Mouse (Mus musculus): ENCODE measurements at regions not wholly inside any gene's neighbourhood (a gene's known extent, or its start where the extent isn't known, plus 50 kb on each side); places are given as distances from the start of the nearest gene placed in this dataset.

DNA sequence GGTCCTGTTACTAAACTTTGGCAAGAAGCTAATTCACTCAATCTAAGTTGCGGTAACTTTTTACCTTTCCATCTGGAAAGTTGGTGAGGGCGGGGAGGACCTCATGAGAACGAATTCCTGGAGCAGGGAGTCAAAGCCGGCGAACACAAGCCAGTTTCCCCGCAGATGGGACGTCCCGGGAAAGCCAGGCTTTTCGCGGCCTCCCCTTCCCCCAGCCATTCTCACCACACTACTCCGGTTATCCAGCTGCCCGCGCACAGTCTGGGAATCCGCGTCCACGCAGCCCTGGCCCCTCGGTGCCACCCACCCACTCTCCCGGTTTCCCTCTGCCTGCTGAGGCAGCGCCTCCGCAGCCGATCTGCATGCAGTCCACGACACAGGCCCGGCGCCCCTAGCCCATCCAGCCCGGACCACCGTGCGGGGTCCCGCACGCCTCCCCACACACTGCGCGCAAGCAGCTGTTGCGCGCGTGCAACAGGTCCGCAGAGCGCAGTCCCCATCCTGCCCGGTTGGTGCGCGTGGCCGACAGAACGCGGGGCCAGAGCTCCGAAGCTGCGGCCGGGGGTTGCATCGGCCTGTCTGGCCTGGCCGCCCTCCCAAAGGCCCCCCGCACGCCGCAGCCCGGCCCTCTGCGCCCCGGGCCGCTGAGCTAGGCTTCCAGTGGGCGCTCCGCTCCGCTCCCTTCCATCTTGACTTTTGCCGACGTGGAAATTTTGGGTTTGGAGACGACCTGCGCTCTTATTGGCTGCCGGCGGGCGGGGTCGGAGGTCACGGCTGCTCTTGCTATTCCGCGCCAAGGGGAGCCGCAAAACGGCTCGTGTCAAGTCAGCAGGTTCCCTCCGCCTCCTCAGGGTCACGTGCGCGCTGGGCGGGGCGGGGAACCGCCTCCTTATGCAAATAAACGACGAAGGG, 162.0 kb upstream of the Nfe2l3 start:
- peak; percentile 77 for DNase-seq (ENCODE audit: low read depth, low spot score)
- WGBS: under 1% methylated on average over 80 of the region's 80 CpGs

DNA sequence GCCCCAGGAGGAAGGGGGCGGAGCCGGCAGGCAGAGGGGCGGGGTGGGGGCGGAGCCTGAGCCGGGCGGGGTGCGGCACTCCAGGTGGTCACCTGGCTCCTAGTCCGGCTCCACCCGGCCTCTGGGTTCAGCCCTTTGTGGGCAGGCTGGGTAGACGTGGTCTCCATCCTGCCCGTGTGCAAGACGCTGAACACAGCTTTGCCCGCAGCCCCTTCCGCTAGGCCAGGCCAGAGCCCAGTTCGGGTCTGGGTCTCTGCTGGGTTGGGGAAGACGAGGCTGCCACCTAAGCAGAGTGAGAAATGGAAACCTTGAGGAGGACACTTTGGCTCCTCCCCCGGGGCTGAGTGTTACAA, 161.4 kb upstream of the Nfe2l3 start:
- WGBS: 3% methylated on average over 16 of the region's 17 CpGs
- no peak for DNase-seq (ENCODE audit: low read depth, low spot score)

DNA sequence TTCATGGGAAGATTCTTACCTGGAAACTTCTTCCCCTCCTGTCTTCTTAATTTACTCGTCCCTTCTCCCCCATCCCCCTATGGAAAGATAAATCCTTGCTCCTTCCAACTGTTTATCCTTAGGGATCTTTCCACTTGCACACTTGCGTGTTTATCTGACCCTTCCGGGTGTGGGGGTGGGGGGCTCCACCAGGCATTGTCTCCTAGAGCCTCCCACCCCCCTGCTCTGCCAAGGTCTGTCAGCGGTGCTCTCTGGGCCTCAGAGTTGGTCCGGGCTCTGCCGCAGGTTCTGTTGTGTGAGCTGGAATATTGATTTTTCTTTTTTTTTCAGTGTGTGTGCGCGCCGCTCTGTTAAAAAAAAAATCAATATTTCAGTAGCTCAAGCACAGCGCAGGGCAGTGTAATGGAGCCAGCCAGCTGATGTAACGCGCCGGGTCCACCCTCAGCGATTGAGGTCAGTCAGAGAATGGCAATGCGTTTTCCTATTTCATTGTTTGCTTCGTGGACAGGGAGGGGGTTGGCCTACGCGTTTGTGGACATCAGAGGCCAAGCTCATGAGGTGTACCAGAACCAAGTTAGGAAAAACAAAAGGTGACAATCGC, 160.2 kb upstream of the Nfe2l3 start:
- DNase-seq (ENCODE audit: low read depth, low spot score): no peak
- WGBS: 90% methylated on average over 19 of the region's 19 CpGs

DNA sequence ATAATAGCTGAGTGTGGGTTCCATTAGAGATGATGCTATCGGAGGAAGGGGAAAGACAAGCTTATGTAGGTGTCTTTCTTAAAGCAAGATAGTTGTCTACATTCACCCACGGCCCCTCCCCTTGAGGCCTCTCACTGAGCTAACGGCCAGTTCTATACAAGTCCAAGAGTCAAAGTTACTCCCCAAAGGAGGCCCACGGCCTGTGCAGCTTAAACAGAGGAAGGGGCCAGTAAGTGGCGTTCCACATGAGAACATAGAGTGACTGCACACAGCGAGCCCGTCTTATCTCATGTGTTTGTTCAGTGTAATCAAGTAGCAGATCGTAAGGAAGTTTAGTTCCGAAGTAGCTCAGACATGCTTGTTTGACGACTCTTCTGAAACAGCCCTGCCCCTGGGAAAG, 153.0 kb upstream of the Nfe2l3 start:
- WGBS: 41% methylated on average over 10 of the region's 10 CpGs
- no peak for DNase-seq (ENCODE audit: low read depth, low spot score)

DNA sequence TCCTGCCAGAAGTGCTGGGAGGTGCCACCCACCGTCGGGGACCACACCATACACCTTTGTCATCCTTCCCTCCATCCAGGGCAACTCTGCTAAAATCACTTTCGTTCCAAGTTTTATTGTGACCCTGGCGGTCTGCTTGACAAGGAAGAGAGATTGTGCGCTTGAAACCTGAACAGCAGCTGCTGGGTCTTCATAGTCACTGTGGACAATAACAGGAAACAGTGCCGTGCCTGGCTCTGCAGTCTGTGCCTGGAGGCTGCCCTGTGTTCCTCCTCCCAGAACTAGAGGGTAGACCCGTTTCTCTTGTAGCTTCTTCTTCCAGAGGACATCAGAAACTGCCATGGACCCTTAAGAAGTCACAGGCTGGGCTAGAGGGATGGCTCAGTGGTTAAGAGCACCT, 152.2 kb upstream of the Nfe2l3 start:
- no peak for DNase-seq (ENCODE audit: low read depth, low spot score)
- WGBS: 13% methylated on average over 7 of the region's 7 CpGs

DNA sequence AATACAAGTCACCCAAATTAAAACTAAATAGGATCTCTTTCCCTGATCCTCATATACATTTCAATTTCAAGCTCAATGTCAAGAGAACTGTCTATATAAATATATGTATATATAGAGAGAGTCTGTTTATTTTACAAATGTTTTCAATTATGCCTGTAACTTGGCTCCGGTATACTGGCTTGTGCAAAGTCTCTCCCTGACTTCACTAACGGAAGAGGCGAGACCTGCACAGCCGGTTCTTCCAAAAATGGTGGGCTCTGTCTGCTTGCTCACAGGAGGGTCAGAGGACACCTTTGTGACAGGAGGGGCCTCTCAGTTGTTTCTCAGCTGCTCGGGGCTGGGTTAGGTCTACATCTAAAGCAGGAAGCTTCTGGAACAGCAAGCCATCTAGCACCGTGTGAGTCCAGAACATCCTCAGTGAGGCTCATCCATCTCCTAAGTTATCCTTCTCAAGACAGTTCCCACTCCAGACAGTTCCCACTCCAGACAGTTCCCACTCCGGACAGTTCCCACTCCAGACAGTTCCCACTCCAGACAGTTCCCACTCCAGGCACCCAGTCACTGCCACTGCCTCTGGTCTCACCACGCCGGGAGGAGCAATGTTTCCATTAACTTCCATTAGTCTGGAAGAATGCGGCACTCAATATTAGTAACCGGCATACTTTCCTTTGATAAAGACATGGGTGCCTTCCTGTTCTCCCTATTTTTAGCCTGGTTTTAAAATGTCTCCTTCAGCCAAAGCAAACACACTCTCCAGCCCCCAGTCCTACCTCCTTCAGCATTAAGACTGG, 148.4 kb upstream of the Nfe2l3 start:
- DNase-seq (ENCODE audit: low read depth, low spot score): no peak
- 39% methylated on average over 11 of the region's 11 CpGs for WGBS

DNA sequence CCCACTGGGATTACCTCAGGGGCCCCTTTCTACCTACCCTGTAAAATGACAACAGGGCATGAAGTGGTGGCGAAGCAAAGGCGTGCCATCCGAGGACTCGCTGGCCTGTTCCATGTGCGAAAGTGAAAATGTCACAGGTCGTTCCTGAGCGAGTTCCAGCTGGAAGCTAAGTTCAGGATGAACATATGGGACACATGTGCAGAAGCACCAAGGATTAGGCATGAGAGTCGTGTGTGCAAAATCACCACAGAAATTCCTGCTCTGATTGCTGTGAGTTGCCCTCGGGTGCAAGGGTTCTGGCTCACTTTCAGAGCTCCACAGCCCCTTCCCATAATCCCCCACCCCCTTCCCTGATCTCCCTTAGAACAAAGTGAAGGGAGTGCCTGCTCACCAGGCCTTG, 147.6 kb upstream of the Nfe2l3 start:
- 53% methylated on average over 9 of the region's 9 CpGs for WGBS
- DNase-seq (ENCODE audit: low read depth, low spot score): no peak

DNA sequence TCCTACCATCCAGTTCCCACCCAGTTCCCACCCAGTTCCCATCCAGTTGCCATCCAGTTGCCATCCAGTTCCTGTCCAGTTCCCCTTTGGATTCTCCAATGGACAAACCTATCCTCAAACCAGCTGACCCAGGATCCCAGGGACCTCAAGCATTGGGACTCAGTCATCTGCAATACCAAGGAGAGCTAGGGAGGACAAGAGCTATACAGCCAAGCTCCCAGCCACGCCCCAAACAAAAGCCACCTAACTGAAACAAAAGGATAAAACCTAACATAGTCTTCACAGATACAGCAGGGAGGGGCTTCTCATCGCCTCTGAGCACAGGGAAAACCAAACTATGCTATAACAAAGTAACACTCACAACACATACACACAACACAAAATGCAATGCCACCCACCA, 145.6 kb upstream of the Nfe2l3 start:
- 56% methylated on average over 2 of the region's 2 CpGs for WGBS
- DNase-seq (ENCODE audit: low read depth, low spot score): no peak

DNA sequence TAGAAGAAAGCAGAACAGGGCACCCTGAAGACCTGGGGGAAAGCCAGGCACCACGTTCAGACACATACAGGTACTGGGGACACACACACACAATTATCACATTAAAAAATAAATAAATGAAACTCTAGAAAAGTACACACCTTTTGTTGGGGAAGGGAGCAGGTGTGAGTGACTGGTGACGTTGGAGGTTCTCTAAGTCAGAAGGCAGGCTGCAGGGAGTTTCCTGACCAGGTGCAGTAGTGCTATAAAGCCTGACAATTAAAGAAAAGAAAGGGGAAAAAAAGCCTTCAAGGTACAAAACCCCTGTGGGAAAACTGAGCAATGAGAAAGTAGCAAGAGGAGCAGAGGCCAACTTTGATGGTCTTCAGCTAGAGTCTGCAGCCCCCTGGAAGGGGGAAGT, 145.1 kb upstream of the Nfe2l3 start:
- WGBS: 28% methylated on average over 2 of the region's 2 CpGs
- no peak for DNase-seq (ENCODE audit: low read depth, low spot score)

DNA sequence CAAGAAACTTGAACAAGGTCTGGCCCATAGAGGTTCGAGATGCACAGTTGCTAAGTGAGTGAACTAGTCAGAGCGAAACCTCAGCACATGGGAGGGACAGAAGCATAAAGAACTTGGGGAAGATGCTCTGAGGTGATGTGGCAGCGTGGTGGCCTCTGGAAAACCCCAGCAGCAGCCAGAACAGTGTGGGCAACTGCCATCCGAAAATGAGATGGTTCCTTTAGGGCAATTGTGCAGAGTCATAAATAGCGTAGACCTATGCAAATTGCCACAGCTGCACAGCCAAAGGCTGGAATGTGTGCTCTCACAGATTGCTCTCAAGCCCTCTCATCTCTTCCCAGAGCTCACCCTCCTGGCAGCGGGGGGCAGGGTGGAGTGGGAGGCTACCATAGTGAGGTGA, 144.7 kb upstream of the Nfe2l3 start:
- WGBS: 23% methylated on average over 6 of the region's 6 CpGs
- no peak for DNase-seq (ENCODE audit: low read depth, low spot score)

DNA sequence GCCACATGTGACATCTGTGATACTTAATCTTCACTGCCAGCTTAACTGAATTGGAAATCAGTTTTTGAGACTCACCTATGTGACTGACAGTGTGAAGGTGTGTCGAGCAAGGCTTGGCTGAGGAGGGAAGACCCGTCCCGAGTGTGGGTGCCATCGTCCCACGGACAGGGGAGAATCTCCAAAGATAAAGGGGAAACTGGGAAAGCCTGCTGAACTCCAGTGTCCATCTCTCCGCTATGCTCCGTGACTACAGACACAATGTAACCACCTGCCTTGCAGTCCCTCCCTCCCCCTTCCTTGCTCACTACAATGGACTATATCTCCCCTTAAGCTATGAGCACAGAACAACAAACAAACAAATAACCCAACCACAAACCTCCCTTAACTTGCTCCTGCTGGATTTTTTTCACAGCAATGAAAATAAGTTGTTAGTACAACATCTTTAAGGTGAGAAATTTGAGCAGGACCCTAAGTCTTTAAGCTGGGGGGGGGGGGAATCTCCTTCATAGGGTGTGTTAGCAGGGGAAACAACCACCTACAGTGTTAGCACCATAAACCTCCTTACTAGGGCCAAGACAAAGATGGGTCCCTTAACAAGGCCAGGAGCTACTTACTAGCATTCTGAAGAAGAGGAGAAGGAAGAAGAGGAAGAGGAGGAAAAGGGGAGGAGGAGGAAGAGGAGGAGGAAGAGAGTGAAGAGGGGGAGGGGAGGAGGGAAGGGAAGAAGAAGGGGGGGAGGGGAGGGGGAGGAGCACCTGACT, 144.0 kb upstream of the Nfe2l3 start:
- DNase-seq (ENCODE audit: low read depth, low spot score): no peak

DNA sequence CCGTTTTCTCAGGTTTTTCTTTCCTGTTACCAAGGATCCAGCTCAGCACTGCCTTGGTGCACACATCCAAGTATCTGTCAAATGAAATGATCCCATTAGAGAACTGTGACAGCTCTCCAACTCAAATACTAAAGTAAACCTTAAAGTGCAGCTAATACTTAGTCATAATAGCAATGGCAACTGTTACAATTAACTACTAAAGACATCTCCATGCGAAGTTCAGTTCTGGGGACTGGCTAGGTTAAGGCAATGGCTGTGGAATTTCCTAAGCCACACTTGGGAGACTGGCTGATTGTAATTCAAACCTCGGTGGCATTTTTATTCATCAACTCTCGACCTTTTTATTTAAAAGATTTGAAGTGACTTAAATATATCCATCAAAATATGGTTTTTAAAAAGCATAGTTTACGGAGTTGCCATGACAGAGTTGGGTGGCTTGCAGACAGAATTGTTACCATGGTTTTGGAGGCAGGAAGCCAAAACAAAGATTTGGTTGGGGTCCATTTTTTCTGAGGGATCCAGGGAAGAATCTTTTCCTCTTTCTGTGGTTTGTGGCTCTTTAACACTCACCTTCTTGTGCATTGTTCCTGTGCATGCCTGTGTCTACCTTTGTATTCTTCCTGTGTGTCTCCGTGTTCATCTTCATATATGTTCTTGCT, 143.3 kb upstream of the Nfe2l3 start:
- no peak for DNase-seq (ENCODE audit: low read depth, low spot score)
- WGBS: 68% methylated on average over 6 of the region's 6 CpGs

More for the DNA sequence above, 144.0 kb upstream of the Nfe2l3 start:
- WGBS: 40% methylated on average over 7 of the region's 7 CpGs

DNA sequence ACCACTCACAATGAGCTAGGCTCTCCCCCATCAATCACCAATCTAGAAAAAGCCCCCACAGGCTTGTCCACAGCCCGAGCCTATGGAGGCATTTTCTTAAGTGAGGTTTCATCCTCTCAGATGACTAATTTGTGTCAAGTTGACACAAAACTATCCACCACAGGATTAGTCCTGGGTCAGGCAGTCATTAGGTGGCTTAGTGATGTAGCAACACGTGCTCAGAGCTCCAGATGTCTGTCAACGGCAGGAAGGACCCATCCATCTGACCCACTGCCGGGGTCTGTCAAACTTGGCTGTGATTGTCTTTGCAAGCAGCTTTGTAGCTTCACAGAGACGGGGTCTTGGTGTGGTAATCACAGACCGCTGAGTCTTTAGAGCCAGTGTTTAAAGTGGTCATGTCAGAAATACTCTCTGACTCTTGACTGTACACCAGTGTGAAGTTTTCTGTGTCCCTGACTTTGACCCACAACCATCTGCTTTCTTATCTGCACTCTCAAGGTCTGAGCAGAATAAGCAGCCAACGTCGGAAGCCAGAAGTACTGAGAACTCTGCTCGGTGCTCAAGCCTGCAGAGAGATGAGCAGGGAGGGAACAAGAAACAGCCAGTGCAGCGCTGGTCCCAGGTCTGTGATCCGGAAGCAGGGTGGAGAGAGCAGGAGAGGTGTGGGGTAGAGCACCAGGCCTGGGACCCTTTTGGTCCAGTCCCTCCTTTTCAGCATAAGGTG, 131.6 kb upstream of the Nfe2l3 start:
- DNase-seq (ENCODE audit: low read depth, low spot score): no peak
- 78% methylated on average over 11 of the region's 11 CpGs for WGBS

DNA sequence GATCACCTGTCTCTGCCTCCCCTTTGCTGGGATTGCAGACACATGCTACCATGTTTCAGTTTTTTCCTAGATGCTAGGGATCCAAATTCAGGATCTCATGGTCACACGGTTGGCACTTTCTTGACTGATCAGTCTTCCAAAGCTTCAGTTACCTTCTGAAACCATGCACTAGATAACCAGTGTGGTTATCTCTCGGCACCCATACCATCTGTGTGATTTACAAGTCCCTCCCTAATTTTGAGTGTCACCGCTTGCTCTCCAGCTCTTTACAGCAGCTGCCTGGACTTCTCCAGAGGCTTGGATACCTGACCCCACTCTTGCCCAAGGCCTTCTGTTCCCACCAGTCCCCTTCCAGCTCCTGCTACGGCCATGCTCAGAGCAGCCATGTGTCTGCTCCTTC, 130.6 kb upstream of the Nfe2l3 start:
- WGBS: 94% methylated on average over 4 of the region's 4 CpGs
- no peak for DNase-seq (ENCODE audit: low read depth, low spot score)

DNA sequence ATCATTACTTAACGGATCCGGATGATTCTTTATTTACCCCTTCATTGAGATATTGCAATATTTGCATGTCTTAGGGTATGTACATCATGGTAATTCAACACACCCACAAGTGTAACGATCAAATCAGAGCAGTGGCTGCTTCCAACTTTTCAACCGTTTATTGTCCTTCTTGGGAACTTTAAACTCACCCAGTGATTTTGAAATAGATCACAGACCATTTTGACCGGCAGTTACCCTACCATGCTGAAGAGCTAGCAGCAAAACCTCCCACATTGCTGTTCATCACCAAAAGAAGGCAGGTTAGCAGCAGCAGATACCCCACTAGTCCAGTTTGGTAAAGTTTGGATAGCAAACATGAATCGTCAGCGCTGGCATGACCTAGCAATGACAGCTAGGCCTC, 130.2 kb upstream of the Nfe2l3 start:
- 84% methylated on average over 7 of the region's 7 CpGs for WGBS

DNA sequence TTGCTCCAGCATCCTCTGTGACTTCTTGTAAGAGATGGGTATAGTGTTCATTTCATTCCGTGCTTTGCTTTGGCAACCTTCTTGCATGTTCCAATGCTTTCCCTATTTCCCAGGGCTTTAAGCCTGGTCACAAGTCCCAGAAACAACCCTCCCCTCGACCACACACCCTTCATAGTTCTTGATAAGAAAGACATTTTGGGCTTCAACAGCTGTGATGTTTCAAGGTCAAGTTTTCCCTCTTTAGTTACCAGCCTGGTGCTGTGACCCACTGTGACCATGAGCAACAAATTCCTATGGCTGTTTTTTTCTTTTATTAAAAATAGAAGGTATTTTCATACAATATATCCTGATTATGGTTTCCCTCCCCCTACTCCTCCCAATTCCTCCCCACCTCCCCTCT, 114.1 kb upstream of the Nfe2l3 start:
- 55% methylated on average over 2 of the region's 2 CpGs for WGBS
- no peak for DNase-seq (ENCODE audit: low read depth, low spot score)

More for the DNA sequence above, 130.2 kb upstream of the Nfe2l3 start:
- DNase-seq (ENCODE audit: low read depth, low spot score): no peak

DNA sequence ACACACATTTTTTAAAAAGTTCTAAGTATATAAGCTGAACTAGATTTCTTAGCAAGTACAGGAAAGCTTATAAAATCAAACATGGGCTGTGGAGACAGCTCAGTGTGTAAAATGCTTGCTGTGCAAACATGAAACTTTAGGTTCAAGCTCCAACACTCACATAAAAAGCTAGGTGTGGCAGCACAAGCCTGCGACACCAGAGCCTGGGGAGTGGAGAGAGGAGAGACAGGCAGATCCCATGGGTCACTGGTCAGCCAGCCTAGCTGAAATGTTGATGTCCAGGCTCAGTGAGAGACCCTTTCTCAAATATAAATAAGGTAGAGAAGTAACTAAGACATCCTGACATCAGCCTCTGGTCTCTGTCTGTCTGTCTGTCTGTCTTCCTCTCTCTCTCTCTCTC, 112.5 kb upstream of the Nfe2l3 start:
- DNase-seq (ENCODE audit: low read depth, low spot score): no peak
- whole genome bisulfite sequencing: 37% methylated on average over 1 of the region's 1 CpGs

DNA sequence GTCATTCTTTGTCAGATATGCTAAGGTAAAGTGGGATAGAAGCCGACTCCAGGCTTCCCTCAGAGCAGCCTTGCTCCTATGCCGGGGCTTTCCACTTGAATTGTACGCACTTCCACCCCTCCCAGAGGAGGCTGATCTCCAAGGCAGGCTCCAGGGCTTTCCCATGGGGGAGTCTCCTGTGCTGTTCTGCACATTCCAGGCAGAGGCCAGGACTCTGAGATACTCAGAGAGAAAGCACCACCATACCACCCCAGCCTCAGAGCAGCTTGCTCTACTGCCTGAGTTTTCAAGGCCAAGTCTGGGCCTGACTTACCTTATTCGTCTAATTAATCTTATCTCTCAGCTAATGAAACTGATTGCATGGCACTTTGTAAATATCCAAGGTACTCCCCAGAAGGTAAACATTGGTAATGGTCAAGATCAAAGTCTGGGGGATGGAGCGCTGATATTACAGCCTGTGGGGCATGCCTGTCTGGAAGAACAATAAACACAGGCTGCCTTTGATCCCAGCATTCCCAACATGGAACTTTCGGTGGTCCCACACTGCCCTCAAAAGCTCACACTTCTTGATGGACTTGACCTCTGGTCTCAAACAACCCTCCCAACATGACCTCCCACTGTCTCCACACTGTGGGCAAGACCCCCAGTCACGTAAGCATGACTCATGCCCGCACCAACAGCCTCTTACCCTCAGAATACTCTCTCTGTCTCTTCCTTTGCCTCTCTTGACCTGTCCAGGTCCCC, 111.6 kb upstream of the Nfe2l3 start:
- WGBS: 34% methylated on average over 8 of the region's 8 CpGs
- DNase-seq (ENCODE audit: low read depth, low spot score): no peak
